ENCODE assay signal across 8 mouse cellular contexts in genomic region chrX:95165671-95166127, GRCm38 (mm10). TPM values are rescaled to one million over a fixed set of nuclear protein-coding genes. Genes with fewer than 3 reads are reported as not detected.
DNase-seq lines count a peak whose midpoint lies in the region; ATAC-seq and TF ChIP-seq lines count a peak whose summit lies in the region.

No protein-coding gene starts in this region.

- H3K9me3 ChIP-seq in G1E (replicated peaks): no peaks in the 10 kb centered on the region
- H3K9me3 ChIP-seq in heart, embryonic 14.5 days (ENCODE audit: control insufficient read depth, low read length): no peaks in the 10 kb centered on the region
- no peaks in the 10 kb centered on the region for H3K9me3 ChIP-seq in midbrain, embryonic 13.5 days

- peak overlapping the region; percentile 84 to 89 for H3K27ac ChIP-seq in heart, embryonic 14.5 days (replicated peaks in 1 of 2; ENCODE audit: control insufficient read depth in 1 of 2, insufficient read depth in 1 of 2, low read depth in 2 of 2, low read length in 2 of 2)
- peak overlapping the region; percentile 88 for H3K27ac ChIP-seq in midbrain, embryonic 13.5 days

- H3K27me3 ChIP-seq in G1E (ENCODE audit: insufficient read depth, low read length): no peaks in the 10 kb centered on the region
- H3K27me3 ChIP-seq in heart, embryonic 14.5 days (ENCODE audit: control insufficient read depth, insufficient read depth, low read length): no peaks in the 10 kb centered on the region
- peaks cover 4% of the 10 kb centered on the region; the same call in 1 of the 2 replicates for H3K27me3 ChIP-seq in midbrain, embryonic 13.5 days

- no peak for ATAC-seq in G1E (ENCODE audit: extremely low read depth, insufficient number of reproducible peaks, low FRiP score, poor library complexity, severe bottlenecking)
- peak; percentile 47; the same call in 1 of the 2 replicates for ATAC-seq in heart, embryonic 14.5 days (ENCODE audit: insufficient number of reproducible peaks, insufficient read depth, low FRiP score, low read depth)
- ATAC-seq in midbrain, embryonic 13.5 days: peak; percentile 59
- ATAC-seq in monocyte, adult 5-6 weeks (replicated peaks; ENCODE audit: insufficient number of reproducible peaks, low FRiP score, low TSS enrichment, poor library complexity, severe bottlenecking): no peak

- peak overlapping the region; percentile 59; the same call in 1 of the 2 replicates for H3K4me3 ChIP-seq in G1E (ENCODE audit: low read depth, low read length)
- H3K4me3 ChIP-seq in heart, embryonic 14.5 days (ENCODE audit: control insufficient read depth in 1 of 2, insufficient read depth in 1 of 2, low read depth in 1 of 2, low read length in 2 of 2): peak overlapping the region; percentile 54 to 57
- H3K4me3 ChIP-seq in midbrain, embryonic 13.5 days (replicated peaks): peak overlapping the region; percentile 48

- H3K9ac ChIP-seq in heart, embryonic 14.5 days (ENCODE audit: low read length): peak overlapping the region; percentile 75
- peak overlapping the region; percentile 72 for H3K9ac ChIP-seq in midbrain, embryonic 13.5 days (replicated peaks)

- no peak for TF ChIP-seq CTCF in G1E (IDR thresholded peaks at IDR 0.05; ENCODE audit: low read depth, low read length)

- H3K36me3 ChIP-seq in G1E (replicated peaks): no peaks in the 10 kb centered on the region
- H3K36me3 ChIP-seq in heart, embryonic 14.5 days (ENCODE audit: control insufficient read depth, insufficient read depth, low read length): no peaks in the 10 kb centered on the region
- no peaks in the 10 kb centered on the region for H3K36me3 ChIP-seq in midbrain, embryonic 13.5 days

- H3K4me1 ChIP-seq in G1E (ENCODE audit: insufficient read depth, low read depth, low read length): peaks cover 3% of the 10 kb centered on the region; the same call in 1 of the 2 replicates
- peaks cover 0 to 2% of the 10 kb centered on the region in 2 experiments; a peak in 1 of 4 replicates for H3K4me1 ChIP-seq in heart, embryonic 14.5 days (ENCODE audit: control insufficient read depth in 2 of 2, insufficient read depth in 2 of 2, low read length in 2 of 2)
- H3K4me1 ChIP-seq in midbrain, embryonic 13.5 days (replicated peaks): peaks cover 38% of the 10 kb centered on the region

- peak overlapping the region; percentile 67 for H3K4me2 ChIP-seq in heart, embryonic 14.5 days (ENCODE audit: low read length)
- H3K4me2 ChIP-seq in midbrain, embryonic 13.5 days (replicated peaks): peak overlapping the region; percentile 63

- DNase-seq in layer of hippocampus, adult 9-11 months: peak; percentile 9
- DNase-seq in layer of hippocampus, adult 9-10 months (ENCODE audit: low spot score): no peak
- DNase-seq in G1E (ENCODE audit: low spot score): no peak
- DNase-seq in cerebellum, postnatal 36 days: peak; percentile 16 to 36
- DNase-seq in kidney, postnatal 36 days: peak; percentile 2 to 8

- WGBS in heart, embryonic 14.5 days: 28% methylated on average over 9 of the region's 9 CpGs
- WGBS in midbrain, embryonic 13.5 days: 24% methylated on average over 9 of the region's 9 CpGs

RNA-seq across cellular contexts. Expression of gene Arhgef9, which starts 31.0 kb away (rescaled TPM):
- total RNA-seq in G1E (2014; fragmentation: Nextera tagmentation) (0.53 TPM in 1 of 2 replicates, not detected in the other), G1E (2017) (0.16 TPM in 1 of 2 replicates, not detected in the other)
- not detected in 2 replicates for polyA plus RNA-seq in G1E (2012)
- 11.3 and 12.2 TPM in 2 replicates for polyA plus RNA-seq in heart, embryonic 14.5 days (2014; fragmentation: Nextera tagmentation; extraction: Ambion mirVana)
- polyA plus RNA-seq in midbrain, embryonic 13.5 days (2015; fragmentation: Nextera tagmentation; extraction: Ambion mirVana): 38.9 and 39.1 TPM in 2 replicates
- total RNA-seq in monocyte, adult 5-6 weeks (2017): 0.53 to 2.9 TPM in 2 of 3 replicates, not detected in the other

Comparison
In these comparisons a context has a peak if more than half of its experiments do, and no peak if none do; other contexts are left out.
1. DNase-seq: peak in layer of hippocampus, adult 9-11 months (single experiment), cerebellum, postnatal 36 days (2 of 2) and kidney, postnatal 36 days (2 of 2); none in layer of hippocampus, adult 9-10 months (single experiment) and G1E (single experiment).
2. ATAC-seq: peak in heart, embryonic 14.5 days (single experiment) and midbrain, embryonic 13.5 days (single experiment); none in G1E (single experiment) and monocyte, adult 5-6 weeks (single experiment).
3. RNA of gene Arhgef9, which starts 31.0 kb away (polyA plus RNA-seq): 38.9 to 39.1 TPM in midbrain, embryonic 13.5 days and 11.3 to 12.2 TPM in heart, embryonic 14.5 days; not detected in G1E; every median in the first group is over 10 times any median in the second.
4. Peak in every context shown above with its lines, with median percentiles within 50 percentile points of each other: H3K4me3 ChIP-seq.